Mouse (Mus musculus): ENCODE measurements around the gene Kif5a.

DNA sequence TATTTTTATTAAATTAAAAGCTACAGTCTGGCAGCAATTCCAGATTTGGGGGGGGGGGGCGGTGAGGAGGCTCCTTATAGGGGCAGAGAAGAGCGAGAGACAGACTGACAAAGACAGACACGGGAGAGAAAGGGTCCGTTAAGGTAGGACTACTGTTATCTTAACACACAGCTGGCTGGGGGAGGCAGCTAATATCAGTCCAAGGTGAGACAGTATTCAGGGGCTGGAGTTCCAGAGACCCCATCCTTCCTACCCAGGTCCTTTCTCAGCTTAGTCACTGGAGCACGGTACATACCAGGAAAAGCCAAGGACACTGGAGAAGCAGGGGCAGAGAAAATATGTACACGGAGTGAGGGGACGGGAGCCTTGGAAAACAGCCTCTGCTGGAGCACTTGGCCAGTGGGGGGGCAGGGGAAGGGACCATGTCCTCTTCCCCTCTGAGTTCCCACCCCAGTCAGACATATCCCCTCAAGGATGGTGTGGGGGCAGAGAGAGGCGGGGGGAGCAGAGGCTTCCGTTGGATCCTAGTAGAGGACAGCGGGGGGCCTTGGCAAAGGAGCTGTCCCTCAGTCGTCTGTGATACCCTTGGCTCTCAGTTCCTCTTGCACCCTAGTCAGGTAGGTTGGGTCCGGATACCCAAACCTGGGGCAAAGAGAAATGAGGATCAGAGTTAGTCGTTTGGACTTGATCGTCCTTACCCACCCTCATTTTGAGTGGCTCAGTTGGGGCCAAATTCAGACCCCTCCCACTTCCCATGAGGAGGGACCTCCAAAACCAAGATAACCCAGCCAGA is 72.6 kb downstream of the Kif5a start:
- TF ChIP-seq CTCF (IDR thresholded peaks at IDR 0.05; ENCODE audit: low read depth) (no peak), EP300 (IDR thresholded peaks at IDR 0.05; ENCODE audit: low read depth) (no peak)

Measured in liver, postnatal 0 days (tissue).